Mouse (Mus musculus) stomach, embryonic 14.5 days (tissue): Measurements from ENCODE around the gene 4930438A08Rik. TPM values are rescaled to one million over a fixed set of nuclear protein-coding genes. Genes with fewer than 3 reads are reported as not detected.

Experiments used
- ATAC-seq: fragments of 200-750 bp; cut with Nextera tagmentation; 2 replicates; pipeline ENCODE4 v1.8.0; 2017; ENCODE audit warnings: low read depth, moderate TSS enrichment; ENCODE audit not compliant: insufficient number of reproducible peaks, insufficient read depth, low FRiP score
- H3K27ac ChIP-seq: fragments of 300-500 bp; sonication (generic); 2 replicates; pipeline ENCODE4 v1.5.1; 2014; ENCODE audit warnings: mild to moderate bottlenecking, low read length, moderate library complexity, mixed read lengths
- H3K27me3 ChIP-seq: fragments of 300-500 bp; sonication (generic); 2 replicates; pipeline ENCODE4 v1.6.1; 2014; ENCODE audit warnings: low read length, control low read depth, mixed read lengths; ENCODE audit not compliant: control insufficient read depth, insufficient read depth
- H3K36me3 ChIP-seq: fragments of 300-500 bp; sonication (generic); 2 replicates; pipeline ENCODE4 v1.6.1; 2014; ENCODE audit warnings: mild to moderate bottlenecking, control low read depth, low read length, moderate library complexity, mixed read lengths; ENCODE audit not compliant: control insufficient read depth, insufficient read depth
- H3K4me1 ChIP-seq: fragments of 300-500 bp; sonication (generic); 2 replicates; pipeline ENCODE4 v1.6.1; 2014; ENCODE audit warnings: low read length, control low read depth, mixed read lengths; ENCODE audit not compliant: control insufficient read depth, insufficient read depth
- H3K4me2 ChIP-seq: fragments of 300-500 bp; sonication (generic); replicated peaks from 2 replicates; pipeline ENCODE4 v1.6.1; 2014; ENCODE audit warnings: low read depth, low read length, control low read depth
- H3K4me3 ChIP-seq: fragments of 300-500 bp; sonication (generic); 2 replicates; pipeline ENCODE4 v1.5.1; 2014; ENCODE audit warnings: low read depth, low read length, control low read depth
- H3K9ac ChIP-seq: fragments of 300-500 bp; sonication (generic); replicated peaks from 2 replicates; pipeline ENCODE4 v1.6.1; 2014; ENCODE audit warnings: low read depth, mild to moderate bottlenecking, control low read depth, low read length, moderate library complexity, mixed read lengths
- H3K9me3 ChIP-seq: fragments of 300-500 bp; sonication (generic); 2 replicates; pipeline ENCODE4 v1.6.1; 2016; ENCODE audit warnings: low read depth, low read length, control low read depth; ENCODE audit not compliant: control insufficient read depth
- WGBS: fragments of 180-500 bp; shearing (Covaris S2); extraction: QIAGEN DNeasy Blood & Tissue Kit; methylation state at CpG from one replicate; pipeline ENCODE4 v1.1.7; 2014; 5-methylcytosine and 5-hydroxymethylcytosine counted together
- polyA plus RNA-seq: library from polyadenylated mRNA; unstranded; fragments of >200 nt; fragmentation: Nextera tagmentation; extraction: Ambion mirVana; gene quantifications from 2 replicates; pipeline ENCODE4 v1.2.1, GENCODE M21; 2014

The 4930438A08Rik gene
- polyA plus RNA-seq, 1 experiment from 2014 or later = not detected

DNA sequence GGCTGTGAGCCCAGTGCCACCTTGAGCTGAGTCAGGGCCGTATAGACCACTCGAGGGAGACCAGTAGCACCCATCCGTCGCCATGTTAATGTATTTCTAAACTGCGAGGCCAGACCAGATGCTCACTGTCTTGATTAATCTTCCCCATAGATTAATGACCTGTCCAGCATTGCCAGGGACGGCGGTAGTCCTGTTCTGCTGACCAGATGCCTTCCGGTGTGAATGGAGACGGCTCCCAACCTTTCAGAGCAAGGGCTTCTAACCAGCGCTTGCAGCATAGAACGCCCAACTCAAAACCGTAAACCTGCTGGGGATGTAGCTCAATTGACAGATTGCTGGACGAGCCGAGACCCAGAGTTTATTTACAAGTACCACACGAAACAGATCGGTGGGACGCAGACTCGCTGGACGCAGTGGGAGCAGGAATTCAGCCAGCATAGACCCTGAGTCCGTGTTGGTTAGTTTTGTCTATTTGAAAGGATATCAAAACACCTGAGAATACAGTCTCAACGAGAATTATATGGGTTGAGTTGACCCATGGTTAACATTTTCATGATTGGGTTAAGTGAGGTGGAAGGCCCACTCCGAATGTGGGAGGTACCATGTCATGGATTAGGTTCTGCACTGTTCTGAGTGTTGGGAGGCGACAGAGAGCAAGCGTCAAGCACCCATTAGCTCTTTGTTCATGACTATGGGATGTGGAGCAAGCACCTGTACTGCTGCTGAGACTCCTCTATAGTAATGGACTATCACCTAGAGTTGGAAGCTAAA lies 49.2 kb downstream of the 4930438A08Rik start:
- peak overlapping the region; percentile 96 for H3K27ac ChIP-seq
- peak overlapping the region; percentile 81 for H3K9ac ChIP-seq
- peaks cover 17% of the 10 kb centered on the region; the same call in 1 of the 2 replicates for H3K36me3 ChIP-seq
- H3K4me3 ChIP-seq = peak overlapping the region; percentile 68
- no peaks in the 10 kb centered on the region for H3K27me3 ChIP-seq
- WGBS = 7% methylated on average over 24 of the region's 24 CpGs
- peak overlapping the region; percentile 92 for H3K4me2 ChIP-seq
- no peaks in the 10 kb centered on the region; the same call in 1 of the 2 replicates for H3K9me3 ChIP-seq
- no peak for ATAC-seq
- H3K4me1 ChIP-seq = peaks cover 8% of the 10 kb centered on the region; the same call in 1 of the 2 replicates

GRCm38 (mm10) chr11:58324614-58325229 lies 50.1 kb downstream of the 4930438A08Rik start:
- Histone ChIP-seq H3K4me1 (peaks cover 16% of the 10 kb centered on the region; the same call in 1 of the 2 replicates), H3K36me3 (peaks cover 17% of the 10 kb centered on the region; the same call in 1 of the 2 replicates), H3K9me3 (no peaks in the 10 kb centered on the region; the same call in 1 of the 2 replicates), H3K27ac (no peak overlapping the region), H3K4me2 (no peak overlapping the region), H3K9ac (no peak overlapping the region), H3K27me3 (no peaks in the 10 kb centered on the region), H3K4me3 (no peak overlapping the region)
- no peak for ATAC-seq
- 82% methylated on average over 3 of the region's 3 CpGs for WGBS

DNA sequence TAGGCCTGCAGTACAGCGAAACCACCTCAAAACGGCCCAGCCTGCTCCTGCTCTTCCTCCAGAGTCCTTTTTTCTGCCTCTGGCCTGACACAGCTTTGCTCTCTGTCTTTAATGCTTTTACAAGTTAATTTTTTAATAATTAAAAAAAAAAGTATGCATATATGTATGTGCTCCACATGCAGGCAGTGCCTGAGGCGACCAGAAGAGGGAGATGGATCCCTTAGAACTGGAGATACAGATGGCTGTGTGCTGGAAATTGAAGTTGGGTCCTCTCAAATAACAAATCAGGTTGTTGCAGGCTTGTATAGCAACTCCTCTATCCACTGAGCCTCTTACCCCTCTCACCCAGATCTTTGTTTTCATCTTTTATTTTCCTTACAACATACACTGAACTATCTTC lies 52.2 kb downstream of the 4930438A08Rik start:
- H3K27me3 ChIP-seq = no peaks in the 10 kb centered on the region
- H3K4me3 ChIP-seq = no peak overlapping the region
- H3K9me3 ChIP-seq = no peaks in the 10 kb centered on the region; the same call in 1 of the 2 replicates
- no peak overlapping the region for H3K27ac ChIP-seq
- no peak for ATAC-seq
- H3K4me2 ChIP-seq = no peak overlapping the region
- peaks cover 20% of the 10 kb centered on the region for H3K4me1 ChIP-seq
- peaks cover 15% of the 10 kb centered on the region; the same call in 1 of the 2 replicates for H3K36me3 ChIP-seq
- H3K9ac ChIP-seq = no peak overlapping the region
- WGBS = 91% methylated on average over 3 of the region's 3 CpGs

- Histone ChIP-seq H3K9ac (peak overlapping the region; percentile 62), H3K4me3 (peak overlapping the region; percentile 87), H3K4me2 (peak overlapping the region; percentile 96), H3K4me1 (peaks cover 17% of the 10 kb centered on the region), H3K36me3 (peaks cover 16% of the 10 kb centered on the region; the same call in 1 of the 2 replicates), H3K27ac (peak overlapping the region; percentile 78), H3K27me3 (no peaks in the 10 kb centered on the region), H3K9me3 (no peaks in the 10 kb centered on the region; the same call in 1 of the 2 replicates)
- WGBS = under 1% methylated on average over 21 of the region's 21 CpGs
- ATAC-seq = peak; percentile 39; the same call in 1 of the 2 replicates
Measured at GRCm38 (mm10) chr11:58329906-58330275, 55.3 kb downstream of the 4930438A08Rik start.

DNA sequence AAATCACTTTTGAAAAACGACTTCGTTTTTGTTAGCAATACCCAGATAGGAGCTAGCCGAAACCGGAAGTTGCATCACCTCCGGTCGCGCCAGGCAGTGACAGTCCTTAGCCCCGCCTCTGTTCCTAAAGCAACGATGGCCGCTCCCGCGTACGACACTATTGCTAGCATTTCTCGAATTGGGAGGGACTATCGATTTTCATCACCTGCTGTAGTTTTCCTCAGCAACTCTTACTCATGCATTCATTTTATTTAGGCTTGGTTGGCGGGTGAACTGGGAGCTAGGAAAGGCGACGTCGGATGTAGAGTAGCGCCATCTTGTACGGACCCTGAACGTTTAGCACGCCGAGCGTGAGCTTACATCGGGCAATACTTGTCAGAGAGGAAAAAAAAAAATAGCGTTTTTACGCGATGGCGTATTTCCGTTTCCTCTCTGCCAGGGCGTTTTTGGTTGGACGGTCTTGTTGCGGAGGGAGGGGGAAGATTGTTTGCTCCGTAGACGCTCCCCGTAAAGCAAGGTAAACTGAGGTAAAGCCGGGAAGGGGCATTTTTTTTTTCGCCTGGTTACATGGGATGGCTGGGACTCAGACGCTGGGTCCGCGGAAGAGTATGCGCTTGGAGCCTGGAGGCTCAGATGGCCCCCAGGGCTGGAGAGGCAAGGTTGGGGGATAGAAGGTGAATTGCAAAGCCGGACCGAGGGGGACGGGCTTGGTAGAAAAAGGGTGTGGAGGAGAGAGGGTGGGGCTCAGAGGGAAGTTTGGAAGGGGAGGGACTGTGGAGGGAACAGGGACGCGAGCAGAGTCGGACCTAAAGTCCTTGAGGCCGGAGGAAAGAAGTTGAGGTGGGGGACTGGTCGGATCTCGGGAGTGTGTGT lies 55.9 kb downstream of the 4930438A08Rik start, which contains the start of the genes Zfp672 and Sh3bp5l:
Gene Zfp672 (minus strand): TSS at position 64 of the 873 bp plus-strand sequence.
Gene Sh3bp5l (plus strand): TSS at position 449 of the 873 bp plus-strand sequence.
- Histone ChIP-seq H3K36me3 (peaks cover 18% of the 10 kb centered on the region; the same call in 1 of the 2 replicates), H3K9me3 (no peaks in the 10 kb centered on the region; the same call in 1 of the 2 replicates), H3K4me3 (peak within 1 kb of the TSS; percentile 87), H3K4me2 (peak within 1 kb of the TSS; percentile 96), H3K9ac (peak within 1 kb of the TSS; percentile 62), H3K4me1 (peaks cover 17% of the 10 kb centered on the region), H3K27ac (peak within 1 kb of the TSS; percentile 78), H3K27me3 (no peaks in the 10 kb centered on the region)
- ATAC-seq = peak; percentile 94
- under 1% methylated on average over 52 of the region's 52 CpGs for WGBS

GRCm38 (mm10) chr11:58331149-58331495 lies 56.5 kb downstream of the 4930438A08Rik start:
- 18% methylated on average over 10 of the region's 10 CpGs for WGBS
- no peak; the same call in 1 of the 2 replicates for ATAC-seq

GRCm38 (mm10) chr11:58331546-58331945 lies 56.9 kb downstream of the 4930438A08Rik start:
- H3K4me1 ChIP-seq = peaks cover 17% of the 10 kb centered on the region
- peak overlapping the region; percentile 87 for H3K4me3 ChIP-seq
- peak overlapping the region; percentile 86 for H3K4me2 ChIP-seq
- peaks cover 24% of the 10 kb centered on the region for H3K36me3 ChIP-seq
- H3K9ac ChIP-seq = peak overlapping the region; percentile 47
- no peaks in the 10 kb centered on the region for H3K27me3 ChIP-seq
- H3K27ac ChIP-seq = no peak overlapping the region
- H3K9me3 ChIP-seq = no peaks in the 10 kb centered on the region; the same call in 1 of the 2 replicates
- ATAC-seq = no peak
- WGBS = 86% methylated on average over 6 of the region's 6 CpGs

More at GRCm38 (mm10) chr11:58331149-58331495, 56.5 kb downstream of the 4930438A08Rik start:
- peaks cover 17% of the 10 kb centered on the region for H3K4me1 ChIP-seq
- H3K9ac ChIP-seq = peak overlapping the region; percentile 47
- no peak overlapping the region for H3K27ac ChIP-seq
- no peaks in the 10 kb centered on the region; the same call in 1 of the 2 replicates for H3K9me3 ChIP-seq
- no peaks in the 10 kb centered on the region for H3K27me3 ChIP-seq
- H3K4me2 ChIP-seq = peak overlapping the region; percentile 86
- peaks cover 19% of the 10 kb centered on the region; the same call in 1 of the 2 replicates for H3K36me3 ChIP-seq
- H3K4me3 ChIP-seq = peak overlapping the region; percentile 87
